Comparison of ENCODE assay signal across 7 mouse cellular contexts in genomic region chr10:122807127-122808105, GRCm38 (mm10).
A peak's percentile ranks its signal among the peaks of the same experiment; 100 is the strongest.
DNase-seq lines count a peak whose midpoint lies in the region; ATAC-seq lines count a peak whose summit lies in the region.

No protein-coding gene starts in this region.

- H3K4me1 ChIP-seq in hindbrain, embryonic 14.5 days (replicated peaks; ENCODE audit: control insufficient read depth, insufficient read depth, low read length): peaks cover 13% of the 10 kb centered on the region

- 29% methylated on average over 9 of the region's 9 CpGs for WGBS in hindbrain, embryonic 14.5 days

- peak; percentile 81 for DNase-seq in ZHBTc4 (ENCODE audit: low read depth, low spot score)
- DNase-seq in cerebellum, postnatal 14 days: peak; percentile 92
- DNase-seq in gastrocnemius, adult 18-20 months (ENCODE audit: low spot score): peak; percentile 87
- peak; percentile 85 for DNase-seq in hindbrain, embryonic 14.5 days (ENCODE audit: low spot score)
- peak; percentile 45 to 84 for DNase-seq in layer of hippocampus, postnatal 25 days (ENCODE audit: extremely low spot score in 1 of 2, low spot score in 1 of 2)
- DNase-seq in right cerebral cortex, postnatal 14 days: peak; percentile 79

- H3K36me3 ChIP-seq in hindbrain, embryonic 14.5 days (replicated peaks; ENCODE audit: control insufficient read depth, insufficient read depth): no peaks in the 10 kb centered on the region

- peaks cover 10% of the 10 kb centered on the region; the same call in 1 of the 2 replicates for H3K9me3 ChIP-seq in hindbrain, embryonic 14.5 days (ENCODE audit: control insufficient read depth, low read length)

- 0 out of 2 replicates have a peak overlapping the region, but pooled peaks have one; percentile 15 for H3K4me2 ChIP-seq in hindbrain, embryonic 14.5 days (replicated peaks)

- peak; percentile 38; the same call in 1 of the 2 replicates for ATAC-seq in hindbrain, embryonic 14.5 days (ENCODE audit: low FRiP score)
- peak; percentile 83 for ATAC-seq in megakaryocyte, adult 5-6 weeks (ENCODE audit: poor library complexity, severe bottlenecking)

- H3K4me3 ChIP-seq in hindbrain, embryonic 14.5 days (replicated peaks; ENCODE audit: low read length): no peak overlapping the region

- H3K27me3 ChIP-seq in hindbrain, embryonic 14.5 days (ENCODE audit: control insufficient read depth, insufficient read depth, low read length): no peaks in the 10 kb centered on the region

- H3K9ac ChIP-seq in hindbrain, embryonic 14.5 days: peak overlapping the region; percentile 44

- H3K27ac ChIP-seq in hindbrain, embryonic 14.5 days: peak overlapping the region; percentile 81
